Mouse (Mus musculus) c-Kit-negative CD71-positive TER-119-positive erythroid progenitor cells, embryonic 14.5 days (primary cell): ENCODE results near the gene Cldnd1.

Experiments used
- DNase-seq: peaks from one replicate; pipeline ENCODE4 v3.0.0-alpha.2; 2013; ENCODE audit warnings: low read depth, low spot score

Gene Cldnd1

GRCm38 (mm10) chr16:58708601-58709475 is 18.9 kb upstream of the Cldnd1 start:
- DNase-seq: no peak

DNA sequence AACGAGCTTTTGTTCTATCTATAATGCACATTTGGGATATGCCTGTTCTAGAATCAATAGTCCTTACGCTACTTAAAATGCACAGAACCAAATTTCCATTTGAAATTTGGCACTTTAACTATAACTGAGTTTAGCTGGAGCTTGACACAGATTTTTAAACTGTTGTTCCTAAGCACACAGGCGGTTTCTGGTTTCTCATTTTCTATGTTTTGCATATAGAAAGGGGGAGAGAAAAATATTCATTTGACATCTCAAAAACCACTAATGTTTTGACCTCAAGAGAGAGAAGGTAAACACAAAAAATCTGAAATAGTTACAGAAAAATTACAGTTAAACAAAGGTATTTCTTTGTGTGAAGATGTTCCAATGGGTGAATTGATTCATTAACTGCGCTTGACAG is 18.2 kb upstream of the Cldnd1 start:
- no peak for DNase-seq

DNA sequence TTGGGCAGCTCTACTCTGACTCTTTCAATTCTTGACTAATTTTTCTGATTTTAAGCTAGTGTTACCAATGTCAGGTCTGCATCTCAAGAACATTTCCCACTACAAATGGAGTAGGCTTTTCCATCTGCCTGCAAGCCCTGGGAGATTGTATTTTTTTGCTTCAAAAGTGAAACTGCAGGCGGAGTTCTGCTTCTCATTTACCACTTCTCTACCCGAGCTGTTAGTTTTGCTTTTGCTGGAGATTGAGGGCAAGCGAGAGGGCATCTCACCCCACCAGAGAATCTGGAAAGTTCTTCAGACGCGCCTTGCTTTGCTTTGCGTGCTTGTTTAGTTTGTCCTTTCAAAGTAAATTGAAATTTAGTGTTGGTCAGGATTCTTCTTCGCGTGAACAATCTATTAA is 15.5 kb upstream of the Cldnd1 start:
- DNase-seq: no peak

- DNase-seq: no peak
Observed at GRCm38 (mm10) chr16:58713128-58713527, 14.6 kb upstream of the Cldnd1 start.

GRCm38 (mm10) chr16:58715018-58715417 is 12.7 kb upstream of the Cldnd1 start:
- DNase-seq: no peak

DNA sequence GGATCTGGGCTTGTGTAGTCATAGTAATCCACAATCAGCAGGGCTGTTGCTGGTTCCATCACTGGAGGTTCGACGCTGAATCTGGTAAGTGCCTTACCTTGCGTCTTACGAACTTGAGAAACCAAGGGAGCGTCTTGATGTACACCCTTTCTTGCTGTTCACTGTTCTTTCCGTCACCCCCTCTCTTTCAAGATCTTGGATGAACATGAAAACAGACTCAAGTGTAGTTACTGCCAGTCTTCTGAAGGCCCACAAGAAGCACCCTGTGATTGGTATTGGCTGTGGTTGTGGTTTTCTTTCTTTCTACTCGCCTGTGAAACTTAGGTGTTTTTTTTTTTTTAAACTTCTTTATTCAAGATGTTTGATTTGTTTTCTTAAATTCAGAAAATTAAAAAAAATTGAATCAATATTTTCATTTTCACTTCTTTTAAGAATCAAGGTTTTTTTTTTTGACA is 9.0 kb upstream of the Cldnd1 start, which contains the start of gene Gpr15:
Gene Gpr15 (minus strand): TSS at position 405 of the 455 bp plus-strand sequence.
- no peak for DNase-seq

DNA sequence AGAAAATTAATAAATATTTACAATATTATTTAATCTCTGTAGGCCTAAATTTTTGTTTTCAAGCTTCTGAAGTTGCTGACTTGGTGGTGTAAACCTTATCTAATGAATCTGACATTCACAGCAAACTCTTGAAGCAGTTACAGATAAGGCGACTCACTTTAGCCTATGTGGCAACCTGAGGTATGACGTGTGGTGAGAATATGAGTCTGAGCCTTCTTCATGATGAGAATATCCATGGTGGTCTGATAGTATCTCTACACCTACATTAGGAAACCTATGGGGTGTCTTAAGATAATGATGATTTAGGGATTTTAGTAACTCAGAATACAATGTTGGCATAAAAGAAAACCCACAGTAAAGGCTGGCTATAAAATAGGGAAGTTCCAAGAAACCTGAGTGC is 5.4 kb upstream of the Cldnd1 start:
- DNase-seq: no peak

GRCm38 (mm10) chr16:58726680-58727476 is 832 bp upstream of the Cldnd1 start:
- no peak for DNase-seq

- DNase-seq: peak; percentile 20
Observed at GRCm38 (mm10) chr16:58728176-58728671, 514 bp downstream of the Cldnd1 start.

DNA sequence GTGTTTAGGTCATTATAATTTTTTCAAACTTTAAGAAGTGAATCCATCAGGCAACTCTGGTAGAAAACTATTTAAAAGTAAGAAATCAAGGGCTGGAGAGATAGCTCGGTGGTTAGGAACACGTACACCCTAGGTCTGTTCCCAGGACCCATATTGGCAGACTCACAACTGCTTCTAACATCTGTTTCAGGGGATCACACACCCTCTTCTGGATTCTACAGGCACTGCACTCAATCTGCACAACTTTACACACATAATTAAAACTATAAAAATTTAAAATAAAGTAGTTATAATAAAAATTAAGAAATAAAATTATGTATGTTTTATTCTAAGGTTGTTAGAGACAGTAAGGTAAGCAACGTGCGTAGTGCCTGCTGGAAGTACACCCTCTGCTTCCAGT is 10.5 kb downstream of the Cldnd1 start:
- DNase-seq: no peak

- peak; percentile 40 for DNase-seq
Observed at GRCm38 (mm10) chr16:58738800-58739199, 11.1 kb downstream of the Cldnd1 start.

DNA sequence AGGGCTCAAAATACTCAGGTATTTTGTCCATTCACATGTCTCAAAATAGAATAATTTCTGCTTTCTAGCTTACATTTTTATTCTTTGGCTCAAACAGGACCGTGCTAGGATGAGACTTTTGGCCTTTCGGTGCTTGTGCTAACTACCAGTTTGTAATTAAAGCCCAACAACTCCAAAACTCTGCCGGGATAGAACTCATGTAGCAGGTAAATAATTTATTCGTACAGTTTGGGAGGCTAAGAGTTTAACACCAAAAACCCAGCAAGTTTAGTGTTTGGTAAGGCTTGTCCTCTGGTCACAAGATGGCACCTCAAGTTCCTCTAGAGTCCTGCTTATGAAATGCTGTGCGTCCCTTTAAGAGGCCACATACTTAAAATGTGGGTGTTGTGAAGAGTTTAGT is 13.0 kb downstream of the Cldnd1 start:
- DNase-seq: no peak

GRCm38 (mm10) chr16:58746715-58747114 is 19.0 kb downstream of the Cldnd1 start:
- DNase-seq: no peak

- DNase-seq: no peak
Observed at GRCm38 (mm10) chr16:58751314-58751713, 23.6 kb downstream of the Cldnd1 start.

DNA sequence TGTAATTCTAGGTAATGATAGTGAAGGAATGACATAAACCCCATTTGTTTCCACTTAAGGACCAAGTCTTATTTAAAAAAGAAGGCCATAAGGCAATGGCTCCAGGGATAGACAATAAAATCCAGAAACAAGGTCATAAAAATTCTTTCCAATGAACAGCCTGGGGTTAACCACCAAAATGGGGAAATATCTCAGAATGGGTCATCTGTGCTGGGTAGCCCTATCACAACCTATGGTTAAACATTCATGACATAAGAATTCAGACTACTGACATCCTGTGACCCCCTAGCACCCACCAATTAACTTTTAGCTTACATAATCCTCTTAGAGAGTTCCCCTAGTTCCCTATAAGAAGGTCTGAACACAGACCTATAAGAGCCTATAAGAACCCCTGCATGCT is 28.5 kb downstream of the Cldnd1 start:
- no peak for DNase-seq

GRCm38 (mm10) chr16:58763076-58763475 is 35.4 kb downstream of the Cldnd1 start, which contains the start of gene Olfr172:
Gene Olfr172, minus strand, starts transcription at chr16:58763176.
- no peak for DNase-seq
